Mouse (Mus musculus) forebrain, postnatal 0 days (tissue): ENCODE measurements at regions not wholly inside any gene's neighbourhood (a gene's known extent, or its start where the extent isn't known, plus 50 kb on each side); places are given as distances from the start of the nearest gene placed in this dataset.

ENCODE experiments used
- ATAC-seq: fragments of 200-750 bp; cut with Nextera tagmentation; 2 replicates; pipeline ENCODE4 v1.8.0; 2017; ENCODE audit warnings: mild to moderate bottlenecking, moderate library complexity
- DNase-seq: peaks from one replicate; pipeline ENCODE4 v3.0.0-alpha.2; 2015
- H3K27ac ChIP-seq: fragments of 300-500 bp; sonication (generic); 2 replicates; pipeline ENCODE4 v1.5.1; 2014; ENCODE audit warnings: low read depth, mild to moderate bottlenecking, antibody characterized with exemption, low read length, moderate library complexity, mixed read lengths
- H3K27me3 ChIP-seq: fragments of 300-500 bp; sonication (generic); 2 replicates; pipeline ENCODE4 v1.6.1; 2014; ENCODE audit warnings: mild to moderate bottlenecking, low read length, mixed read lengths; ENCODE audit not compliant: insufficient read depth
- H3K36me3 ChIP-seq: fragments of 300-500 bp; sonication (generic); 2 replicates; pipeline ENCODE4 v1.6.1; 2014; ENCODE audit warnings: mild to moderate bottlenecking, moderate library complexity; ENCODE audit not compliant: insufficient read depth
- H3K4me1 ChIP-seq: fragments of 300-500 bp; sonication (generic); 2 replicates; pipeline ENCODE4 v1.6.1; 2014; ENCODE audit warnings: antibody characterized with exemption; ENCODE audit not compliant: insufficient read depth
- H3K4me2 ChIP-seq: fragments of 300-500 bp; sonication (generic); 2 replicates; pipeline ENCODE4 v1.6.1; 2014; ENCODE audit warnings: low read depth, mild to moderate bottlenecking, moderate library complexity
- H3K4me3 ChIP-seq: fragments of 300-500 bp; sonication (generic); 2 replicates; pipeline ENCODE4 v1.5.1; 2014; ENCODE audit warnings: low read depth, low read length, mixed read lengths
- H3K9ac ChIP-seq: fragments of 300-500 bp; sonication (generic); 2 replicates; pipeline ENCODE4 v1.6.1; 2014; ENCODE audit warnings: mild to moderate bottlenecking
- H3K9me3 ChIP-seq: fragments of 300-500 bp; sonication (generic); 2 replicates; pipeline ENCODE4 v1.6.1; 2016; ENCODE audit warnings: low read length
- CTCF ChIP-seq: sonication (generic); IDR thresholded peaks from 2 replicates; pipeline ENCODE4 v1.5.1; 2016; ENCODE audit warnings: antibody characterized with exemption, control low read depth, low read depth
- WGBS: fragments of 180-500 bp; shearing (Covaris S2); extraction: QIAGEN DNeasy Blood & Tissue Kit; methylation state at CpG from one replicate; pipeline ENCODE4 v1.1.7; 2014; 5-methylcytosine and 5-hydroxymethylcytosine counted together

- DNase-seq (no peak), ATAC-seq (no peak)
Measured at GRCm38 (mm10) chr3:101518810-101519209, 85.7 kb downstream of the Atp1a1 start.

GRCm38 (mm10) chr3:101517547-101517946 lies 86.9 kb downstream of the Atp1a1 start:
- Histone ChIP-seq H3K27ac (no peak overlapping the region), H3K27me3 (no peaks in the 10 kb centered on the region), H3K4me2 (no peak overlapping the region), H3K36me3 (no peaks in the 10 kb centered on the region), H3K9me3 (no peaks in the 10 kb centered on the region), H3K4me3 (no peak overlapping the region), H3K9ac (no peak overlapping the region), H3K4me1 (0 out of 2 replicates have a peak, but pooled peaks cover 3% of the 10 kb centered on the region)
- DNase-seq = no peak
- WGBS = 88% methylated on average over 6 of the region's 6 CpGs
- no peak for TF ChIP-seq CTCF
- ATAC-seq = no peak

More at GRCm38 (mm10) chr3:101518810-101519209, 85.7 kb downstream of the Atp1a1 start:
- no peaks in the 10 kb centered on the region for H3K9me3 ChIP-seq
- WGBS = 25% methylated on average over 6 of the region's 6 CpGs
- H3K36me3 ChIP-seq = no peaks in the 10 kb centered on the region
- H3K9ac ChIP-seq = no peak overlapping the region
- H3K27me3 ChIP-seq = no peaks in the 10 kb centered on the region
- no peak overlapping the region for H3K27ac ChIP-seq
- H3K4me1 ChIP-seq = 0 out of 2 replicates have a peak, but pooled peaks cover 3% of the 10 kb centered on the region
- no peak for TF ChIP-seq CTCF
- H3K4me2 ChIP-seq = no peak overlapping the region
- H3K4me3 ChIP-seq = no peak overlapping the region

GRCm38 (mm10) chr3:101516781-101517499 lies 87.5 kb downstream of the Atp1a1 start:
- no peak for TF ChIP-seq CTCF
- no peak overlapping the region for H3K4me2 ChIP-seq
- WGBS = 42% methylated on average over 15 of the region's 15 CpGs
- H3K27me3 ChIP-seq = no peaks in the 10 kb centered on the region
- H3K9ac ChIP-seq = no peak overlapping the region
- ATAC-seq = peak; percentile 70
- no peaks in the 10 kb centered on the region for H3K36me3 ChIP-seq
- H3K4me3 ChIP-seq = no peak overlapping the region
- H3K4me1 ChIP-seq = 0 out of 2 replicates have a peak, but pooled peaks cover 3% of the 10 kb centered on the region
- DNase-seq = no peak
- H3K27ac ChIP-seq = peak overlapping the region; percentile 9; the same call in 1 of the 2 replicates
- H3K9me3 ChIP-seq = no peaks in the 10 kb centered on the region

GRCm38 (mm10) chr3:101515566-101515965 lies 88.9 kb downstream of the Atp1a1 start:
- Histone ChIP-seq H3K4me1 (0 out of 2 replicates have a peak, but pooled peaks cover 3% of the 10 kb centered on the region), H3K36me3 (no peaks in the 10 kb centered on the region), H3K9me3 (no peaks in the 10 kb centered on the region), H3K9ac (no peak overlapping the region), H3K27ac (no peak overlapping the region), H3K27me3 (no peaks in the 10 kb centered on the region), H3K4me3 (no peak overlapping the region), H3K4me2 (no peak overlapping the region)
- no peak for TF ChIP-seq CTCF
- ATAC-seq = no peak
- WGBS = 91% methylated on average over 7 of the region's 7 CpGs
- no peak for DNase-seq

- Histone ChIP-seq H3K4me3 (no peak overlapping the region), H3K9me3 (no peaks in the 10 kb centered on the region), H3K9ac (no peak overlapping the region), H3K4me1 (0 out of 2 replicates have a peak, but pooled peaks cover 3% of the 10 kb centered on the region), H3K4me2 (no peak overlapping the region), H3K27ac (no peak overlapping the region), H3K36me3 (no peaks in the 10 kb centered on the region), H3K27me3 (no peaks in the 10 kb centered on the region)
- no peak for DNase-seq
- ATAC-seq = peak; percentile 13; the same call in 1 of the 2 replicates
- WGBS = 53% methylated on average over 13 of the region's 13 CpGs
- TF ChIP-seq CTCF = no peak
Measured at GRCm38 (mm10) chr3:101513611-101514311, 90.7 kb downstream of the Atp1a1 start.
